Mouse (Mus musculus): Measurements from ENCODE around the gene Pim3. TPM values are rescaled to one million over a fixed set of nuclear protein-coding genes. Genes with fewer than 3 reads are reported as not detected.
"Not testable (repeated sequence)": the region's sequence is repeated elsewhere in the genome, so short reads cannot be mapped to it uniquely, and the experiment has no call there.

Pim3 gene
- 36.9 TPM in 2 replicates for polyA plus RNA-seq (2016; fragmentation: Nextera tagmentation; extraction: Ambion mirVana)

DNA sequence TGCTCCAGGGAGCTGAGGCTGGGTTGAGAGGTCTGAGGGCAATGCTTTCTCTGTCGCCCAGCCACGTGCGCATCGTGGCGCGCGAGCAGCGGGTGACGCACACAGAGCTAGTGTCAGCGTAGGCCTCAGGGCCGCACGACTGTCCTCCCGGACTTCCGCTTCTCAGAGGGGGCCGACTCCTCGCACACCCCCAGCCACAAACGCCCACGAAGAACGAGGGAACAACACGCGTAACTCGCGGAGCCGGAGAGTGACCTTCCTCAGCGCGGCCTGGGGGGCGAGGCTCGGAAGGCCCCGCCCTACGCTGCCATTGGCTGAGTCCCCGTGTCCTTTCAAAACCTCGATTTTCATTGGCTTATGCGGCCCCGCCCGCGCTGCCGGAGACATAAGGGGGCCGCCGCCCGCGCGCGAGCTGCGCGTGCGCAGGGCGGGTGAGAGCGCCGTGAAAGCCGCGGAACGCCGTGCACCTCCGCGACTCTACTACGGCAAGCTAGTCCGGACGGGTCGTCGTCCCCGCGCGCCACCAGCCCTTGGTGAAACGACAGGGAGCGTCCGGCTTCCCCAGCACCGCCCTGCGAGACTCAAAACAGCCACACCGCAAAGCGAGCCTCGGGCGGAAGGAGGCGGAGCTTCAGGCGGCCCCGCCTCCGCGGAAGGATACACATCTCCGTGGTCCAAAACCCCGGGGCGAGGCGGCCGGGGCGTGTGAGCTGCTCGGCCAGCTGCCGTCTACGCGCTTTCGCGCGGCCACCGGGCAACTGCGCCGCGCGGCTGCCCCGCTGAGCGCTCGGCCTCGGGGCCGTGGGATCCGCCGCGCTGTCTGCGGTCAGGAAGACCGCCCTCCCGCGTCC is at the start of gene Pim3:
TSS of gene Pim3 (plus strand) at position 415 of the 851 bp plus-strand sequence.
- under 1% methylated on average over 107 of the region's 107 CpGs for WGBS
- Histone ChIP-seq H3K36me3 (peaks cover 32% of the 10 kb centered on the region), H3K9me3 (replicated peaks) (no peaks in the 10 kb centered on the region), H3K27me3 (ENCODE audit: low read depth, poor library complexity, severe bottlenecking) (peaks cover 9% of the 10 kb centered on the region), H3K4me3 (peak within 1 kb of the TSS; percentile 97), H3K27ac (replicated peaks) (peak within 1 kb of the TSS; percentile 98), H3K4me1 (peaks cover 57% of the 10 kb centered on the region)
- DNase-seq (ENCODE audit: low spot score): peak; percentile 94

DNA sequence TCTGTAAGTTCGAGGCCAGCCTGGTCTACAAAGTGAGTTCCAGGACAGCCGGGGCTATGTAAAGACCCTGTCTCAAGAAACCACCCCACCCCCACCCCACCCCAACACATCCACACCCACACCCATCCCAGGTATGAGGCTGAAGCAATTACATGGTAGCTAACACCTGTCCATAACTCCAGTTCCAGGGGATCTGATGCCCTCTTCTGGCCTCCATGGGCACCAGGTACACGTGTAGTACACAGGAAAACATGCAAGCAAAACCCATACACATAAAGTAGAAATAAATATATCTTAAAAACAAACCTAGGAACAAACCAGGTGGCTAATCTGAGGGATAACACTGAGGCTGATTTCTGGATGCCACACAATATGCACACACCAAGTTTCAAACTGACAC is 48.7 kb upstream of the Pim3 start:
- no peaks in the 10 kb centered on the region for H3K9me3 ChIP-seq (replicated peaks)
- H3K27ac ChIP-seq (replicated peaks): no peak overlapping the region
- 93% methylated on average over 3 of the region's 3 CpGs for WGBS
- H3K4me1 ChIP-seq: peaks cover 3% of the 10 kb centered on the region
- H3K36me3 ChIP-seq: peaks cover 74% of the 10 kb centered on the region
- DNase-seq (ENCODE audit: low spot score): no peak
- H3K4me3 ChIP-seq: no peak overlapping the region
- no peaks in the 10 kb centered on the region for H3K27me3 ChIP-seq (ENCODE audit: low read depth, poor library complexity, severe bottlenecking)

DNA sequence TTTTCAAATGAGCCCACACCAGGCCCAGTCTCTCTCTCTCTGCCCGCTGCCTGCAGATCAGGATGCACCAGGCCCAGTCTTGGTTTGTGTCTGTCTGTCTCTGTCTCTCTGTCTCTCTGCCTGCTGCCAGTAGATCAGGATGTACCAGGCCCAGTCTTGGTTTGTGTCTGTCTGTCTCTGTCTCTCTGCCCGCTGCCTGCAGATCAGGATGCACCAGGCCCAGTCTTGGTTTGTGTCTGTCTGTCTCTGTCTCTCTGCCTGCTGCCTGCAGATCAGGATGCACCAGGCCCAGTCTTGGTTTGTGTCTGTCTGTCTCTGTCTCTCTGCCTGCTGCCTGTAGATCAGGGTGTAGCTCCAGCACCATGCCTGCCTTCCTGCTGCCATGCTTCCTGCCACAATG is 48.1 kb upstream of the Pim3 start:
- not testable (repeated sequence) for H3K27me3 ChIP-seq (ENCODE audit: low read depth, poor library complexity, severe bottlenecking); H3K4me3 ChIP-seq; H3K4me1 ChIP-seq; H3K9me3 ChIP-seq (replicated peaks); DNase-seq (ENCODE audit: low spot score); H3K27ac ChIP-seq (replicated peaks)
- peaks cover 68% of the 10 kb centered on the region for H3K36me3 ChIP-seq
- WGBS: 93% methylated on average over 2 of the region's 2 CpGs

DNA sequence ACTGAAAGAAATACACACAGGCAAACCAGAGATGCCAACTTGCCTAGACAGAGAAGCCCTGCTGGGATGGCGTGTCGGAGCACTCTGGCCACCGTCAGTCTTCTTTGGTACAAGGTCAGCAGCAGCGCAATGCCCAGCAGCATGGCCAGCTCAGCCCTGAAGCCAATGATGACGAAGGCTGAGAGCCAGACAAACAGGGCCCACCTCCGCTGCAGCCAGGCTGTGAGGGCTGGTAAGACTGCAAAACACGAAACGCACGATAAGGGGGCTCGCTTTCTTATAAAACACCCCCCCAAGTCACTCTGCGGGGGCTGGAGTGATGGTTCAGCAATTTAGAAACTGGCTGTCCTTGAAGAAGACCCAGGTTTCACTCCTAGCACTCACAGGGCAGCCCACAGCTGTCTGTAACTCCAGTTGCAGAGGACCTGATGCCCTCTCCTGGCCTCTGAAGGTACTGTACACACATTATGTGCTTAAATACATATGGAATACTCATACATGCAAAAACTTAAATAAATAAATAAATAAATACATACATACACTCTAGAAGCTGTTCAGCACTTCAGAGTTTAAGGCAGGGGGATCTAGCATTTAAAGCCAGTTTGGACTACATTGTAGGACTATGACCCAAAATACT is 47.5 kb upstream of the Pim3 start:
- WGBS: 94% methylated on average over 11 of the region's 11 CpGs
- peaks cover 62% of the 10 kb centered on the region for H3K36me3 ChIP-seq

DNA sequence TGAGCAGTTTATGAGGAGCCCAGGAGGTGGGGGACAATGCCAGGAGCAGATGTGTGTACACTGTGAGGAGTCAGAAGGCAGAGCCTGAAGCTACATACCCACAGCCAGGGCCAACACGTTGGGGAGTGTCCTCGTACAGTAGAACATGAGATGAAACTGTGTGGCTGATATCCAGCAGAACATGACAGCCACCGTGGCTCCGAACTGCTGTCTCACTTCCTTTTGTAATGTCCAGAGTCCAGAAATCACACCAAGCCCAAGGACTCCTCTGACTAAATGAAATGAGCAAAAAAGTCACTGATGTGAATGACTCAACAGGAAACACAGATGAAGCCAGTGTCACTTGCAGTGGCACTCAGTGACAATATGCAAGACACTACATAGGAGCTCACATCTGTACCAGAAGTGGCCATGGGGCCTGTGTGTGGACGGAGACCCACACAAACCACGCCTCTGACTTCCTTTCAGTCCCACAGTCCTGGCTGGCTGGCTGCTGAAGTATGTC is 46.7 kb upstream of the Pim3 start:
- Histone ChIP-seq H3K27me3 (ENCODE audit: low read depth, poor library complexity, severe bottlenecking) (no peaks in the 10 kb centered on the region), H3K9me3 (replicated peaks) (no peaks in the 10 kb centered on the region), H3K27ac (replicated peaks) (no peak overlapping the region), H3K36me3 (peaks cover 56% of the 10 kb centered on the region), H3K4me1 (peaks cover 12% of the 10 kb centered on the region), H3K4me3 (no peak overlapping the region)
- no peak for DNase-seq (ENCODE audit: low spot score)
- 90% methylated on average over 6 of the region's 6 CpGs for WGBS

More for the DNA sequence above, 47.5 kb upstream of the Pim3 start:
- Histone ChIP-seq H3K27ac (replicated peaks) (no peak overlapping the region), H3K4me1 (peaks cover 7% of the 10 kb centered on the region), H3K9me3 (replicated peaks) (no peaks in the 10 kb centered on the region), H3K27me3 (ENCODE audit: low read depth, poor library complexity, severe bottlenecking) (no peaks in the 10 kb centered on the region), H3K4me3 (no peak overlapping the region)
- no peak for DNase-seq (ENCODE audit: low spot score)

DNA sequence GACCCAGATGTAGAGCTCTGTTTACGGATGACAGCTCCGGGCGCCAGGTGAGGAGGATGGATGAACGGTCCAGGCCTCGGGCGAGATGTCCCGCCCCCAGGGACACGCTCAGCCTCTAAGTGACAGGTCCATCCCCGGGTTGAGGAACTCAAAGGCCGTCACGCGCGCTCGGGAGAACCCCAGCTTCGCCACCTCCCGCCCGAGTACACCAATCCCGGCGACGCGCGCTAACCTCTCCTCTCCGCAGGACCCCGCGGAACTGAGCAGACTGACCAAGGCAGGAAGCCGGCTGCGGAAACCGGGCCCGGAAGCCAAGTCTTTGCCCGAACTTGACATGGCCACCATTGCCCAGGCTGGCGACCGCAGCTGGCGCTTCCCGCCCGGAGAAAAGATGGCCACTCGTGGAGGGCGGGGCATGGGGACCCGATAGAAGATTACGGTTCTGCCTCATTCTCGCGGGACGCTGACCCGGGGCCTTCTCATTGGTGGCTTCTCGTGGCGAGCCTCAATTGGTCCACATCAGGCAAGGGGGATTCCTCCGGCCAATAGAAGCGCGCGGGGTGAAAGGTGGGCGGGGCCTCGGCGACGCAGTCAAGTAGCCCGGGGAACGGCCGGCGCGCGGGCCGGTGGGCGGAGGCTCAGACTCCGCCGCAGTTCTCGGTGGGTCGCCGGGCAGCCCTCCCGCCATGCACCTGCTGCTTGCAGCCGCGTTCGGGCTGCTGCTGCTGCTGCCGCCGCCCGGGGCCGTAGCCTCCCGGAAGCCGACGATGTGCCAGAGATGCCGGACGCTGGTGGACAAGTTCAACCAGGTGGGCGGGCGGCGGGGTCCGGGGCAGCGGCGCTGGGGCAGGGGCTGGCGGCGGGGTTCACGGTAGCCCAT is 42.7 kb upstream of the Pim3 start, which contains the start of the genes Alg12 and Creld2:
TSS of gene Alg12 (minus strand) at position 293 of the 880 bp plus-strand sequence.
TSS of gene Creld2 (plus strand) at position 621 of the 880 bp plus-strand sequence.
- WGBS: under 1% methylated on average over 88 of the region's 88 CpGs
- peak within 1 kb of the TSS; percentile 91 for H3K27ac ChIP-seq (replicated peaks)
- H3K9me3 ChIP-seq (replicated peaks): no peaks in the 10 kb centered on the region
- H3K4me3 ChIP-seq: peak within 1 kb of the TSS; percentile 94
- peaks cover 25% of the 10 kb centered on the region for H3K4me1 ChIP-seq
- no peaks in the 10 kb centered on the region for H3K27me3 ChIP-seq (ENCODE audit: low read depth, poor library complexity, severe bottlenecking)
- DNase-seq (ENCODE audit: low spot score): peak; percentile 100
- H3K36me3 ChIP-seq: peaks cover 51% of the 10 kb centered on the region

DNA sequence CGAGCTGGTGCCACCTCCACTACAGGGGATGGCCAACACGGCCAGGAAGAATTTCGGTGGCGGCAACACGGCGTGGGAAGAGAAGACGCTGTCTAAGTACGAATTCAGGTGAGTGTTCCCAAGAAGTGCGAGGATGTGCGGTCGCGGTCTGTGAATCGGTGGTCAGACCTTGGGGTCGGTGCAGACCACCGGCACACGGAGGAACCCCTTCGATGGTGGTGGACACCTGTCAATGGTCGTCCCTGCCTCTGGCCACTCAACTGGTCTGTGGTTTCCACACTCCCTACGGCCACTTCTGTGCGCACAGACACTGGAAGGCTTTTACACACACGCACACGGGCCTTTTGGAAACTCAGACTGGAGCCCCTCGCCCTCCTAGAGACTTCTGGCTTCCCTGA is 42.1 kb upstream of the Pim3 start:
- H3K27me3 ChIP-seq (ENCODE audit: low read depth, poor library complexity, severe bottlenecking): no peaks in the 10 kb centered on the region
- H3K4me1 ChIP-seq: peaks cover 25% of the 10 kb centered on the region
- H3K36me3 ChIP-seq: peaks cover 51% of the 10 kb centered on the region
- WGBS: 1% methylated on average over 23 of the region's 23 CpGs
- H3K9me3 ChIP-seq (replicated peaks): no peaks in the 10 kb centered on the region
- peak overlapping the region; percentile 94 for H3K4me3 ChIP-seq
- H3K27ac ChIP-seq (replicated peaks): peak overlapping the region; percentile 91
- no peak for DNase-seq (ENCODE audit: low spot score)

DNA sequence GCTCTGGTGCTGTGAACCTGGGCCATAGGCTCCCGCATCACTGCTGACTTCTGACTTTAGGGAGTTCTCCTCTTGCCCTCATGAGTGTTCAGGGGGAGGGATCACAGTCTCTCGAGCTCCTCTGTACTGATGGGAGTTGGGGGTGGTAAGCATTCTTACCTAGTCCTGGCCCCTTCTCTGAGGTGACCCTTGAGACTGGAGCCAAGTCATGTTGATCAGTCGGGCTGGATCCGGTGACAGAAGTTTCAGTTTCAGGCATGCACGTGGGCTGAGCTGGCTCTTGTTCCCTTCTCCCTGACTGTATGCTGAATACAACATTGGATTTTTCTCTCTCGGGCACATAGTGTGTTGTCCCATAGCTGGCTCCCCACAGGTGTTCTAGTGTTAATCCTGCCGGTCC is 40.6 kb upstream of the Pim3 start:
- Histone ChIP-seq H3K27ac (replicated peaks) (no peak overlapping the region), H3K9me3 (replicated peaks) (no peaks in the 10 kb centered on the region), H3K4me1 (peaks cover 25% of the 10 kb centered on the region), H3K36me3 (peaks cover 54% of the 10 kb centered on the region), H3K27me3 (ENCODE audit: low read depth, poor library complexity, severe bottlenecking) (no peaks in the 10 kb centered on the region), H3K4me3 (0 out of 2 replicates have a peak overlapping the region, but pooled peaks have one; percentile 94)
- 89% methylated on average over 7 of the region's 7 CpGs for WGBS
- no peak for DNase-seq (ENCODE audit: low spot score)

DNA sequence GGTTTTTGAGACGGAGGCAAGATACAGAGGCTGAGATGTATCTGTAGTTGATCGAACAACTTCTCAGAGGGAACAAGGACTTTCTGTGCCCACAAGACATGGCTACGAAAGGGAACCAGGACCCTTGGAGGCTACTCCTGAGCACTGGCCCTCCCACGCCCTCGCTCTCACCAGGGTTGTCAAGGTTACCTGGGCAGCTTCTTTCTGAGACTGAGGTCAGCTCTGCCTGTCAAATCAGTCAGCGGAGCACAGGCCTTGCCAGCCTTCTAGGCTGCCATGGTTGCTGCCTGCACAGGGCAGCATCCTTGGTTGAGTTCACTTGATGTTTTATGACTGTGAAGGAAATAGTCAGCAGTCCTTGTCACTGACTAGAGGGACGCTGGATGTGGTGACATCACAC is 39.5 kb upstream of the Pim3 start:
- Histone ChIP-seq H3K4me3 (no peak overlapping the region), H3K9me3 (replicated peaks) (no peaks in the 10 kb centered on the region), H3K4me1 (peaks cover 25% of the 10 kb centered on the region), H3K36me3 (peaks cover 64% of the 10 kb centered on the region), H3K27me3 (ENCODE audit: low read depth, poor library complexity, severe bottlenecking) (no peaks in the 10 kb centered on the region), H3K27ac (replicated peaks) (no peak overlapping the region)
- DNase-seq (ENCODE audit: low spot score): no peak
- WGBS: 94% methylated on average over 7 of the region's 7 CpGs

DNA sequence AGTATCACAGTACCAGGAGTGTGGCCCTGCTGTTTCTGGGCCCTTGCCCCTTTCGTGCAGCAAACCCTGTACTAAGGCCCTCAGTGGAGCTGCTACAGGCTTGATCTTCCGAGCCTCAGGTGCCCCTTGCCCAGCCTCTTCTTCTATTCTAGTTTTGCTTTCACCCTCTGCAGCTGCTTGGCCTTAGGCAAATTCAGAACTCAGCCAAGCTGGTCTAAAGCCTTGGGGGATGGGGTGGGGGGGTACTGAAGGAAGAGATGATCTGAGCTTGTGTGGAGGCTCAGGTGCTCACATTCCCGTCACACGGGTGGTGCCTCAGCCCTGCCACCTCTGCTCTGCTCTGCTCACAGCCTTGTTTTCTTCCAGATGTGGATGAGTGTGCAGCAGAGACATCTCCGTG is 38.6 kb upstream of the Pim3 start:
- Histone ChIP-seq H3K27me3 (ENCODE audit: low read depth, poor library complexity, severe bottlenecking) (no peaks in the 10 kb centered on the region), H3K4me1 (peaks cover 25% of the 10 kb centered on the region), H3K36me3 (peaks cover 64% of the 10 kb centered on the region), H3K4me3 (no peak overlapping the region), H3K9me3 (replicated peaks) (no peaks in the 10 kb centered on the region), H3K27ac (replicated peaks) (no peak overlapping the region)
- 91% methylated on average over 5 of the region's 5 CpGs for WGBS
- no peak for DNase-seq (ENCODE audit: low spot score)

DNA sequence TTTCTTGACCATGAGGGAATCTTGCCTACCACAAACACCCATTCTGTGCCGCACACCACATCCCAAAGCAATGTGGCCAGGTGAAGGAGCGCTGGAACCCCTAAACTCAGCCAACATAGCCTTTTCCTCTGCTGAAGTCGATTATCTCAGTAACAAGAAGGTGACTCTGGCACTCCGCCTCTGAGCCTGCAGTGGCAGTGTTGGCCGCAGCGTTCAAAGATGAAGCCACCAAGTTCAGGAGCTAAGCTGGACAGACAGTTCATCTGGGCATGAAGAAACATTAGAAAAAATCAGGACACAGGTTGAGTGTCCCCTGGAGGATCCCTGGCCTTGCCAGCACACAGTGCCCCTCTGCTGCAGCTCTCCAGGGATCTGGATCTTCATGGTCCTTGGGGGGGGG is 34.5 kb upstream of the Pim3 start:
- Histone ChIP-seq H3K4me3 (no peak overlapping the region), H3K27me3 (ENCODE audit: low read depth, poor library complexity, severe bottlenecking) (no peaks in the 10 kb centered on the region), H3K36me3 (peaks cover 49% of the 10 kb centered on the region), H3K4me1 (peaks cover 9% of the 10 kb centered on the region; the same call in 1 of the 2 replicates), H3K27ac (replicated peaks) (no peak overlapping the region), H3K9me3 (replicated peaks) (no peaks in the 10 kb centered on the region)
- DNase-seq (ENCODE audit: low spot score): no peak
- WGBS: 90% methylated on average over 6 of the region's 6 CpGs

Data from midbrain, embryonic 10.5 days (tissue).